ENCODE assay signal across 25 mouse cellular contexts in the genomic region with DNA sequence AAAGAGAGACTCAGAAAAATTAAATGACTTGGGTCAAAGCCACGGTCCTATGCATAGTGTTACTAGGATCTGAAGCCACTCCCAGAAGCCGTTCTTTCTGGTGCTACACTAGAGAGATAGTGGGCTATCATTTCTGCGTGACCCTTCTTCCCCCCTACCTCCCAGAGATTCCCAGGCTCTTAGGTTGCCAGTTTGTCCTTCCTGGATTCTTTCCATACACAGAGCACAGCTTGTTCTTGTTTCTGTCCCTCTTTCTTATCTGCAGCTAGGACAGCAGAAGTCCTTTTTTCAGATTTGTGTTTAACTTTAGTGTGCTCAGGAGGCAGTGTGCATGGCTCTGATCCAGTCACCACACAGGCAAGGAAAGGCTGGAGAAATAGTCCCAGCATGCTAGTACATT. TPM values are rescaled to one million over a fixed set of nuclear protein-coding genes. Genes with fewer than 3 reads are reported as not detected.
A peak's percentile ranks its signal among the peaks of the same experiment; 100 is the strongest.
DNase-seq lines count a peak whose midpoint lies in the region; ATAC-seq and TF ChIP-seq lines count a peak whose summit lies in the region.
"Had no signal": no experiment of that assay in that cellular context is flagged by ENCODE, and none has a peak within 500 bp of the region (broad histone marks: within the 10 kb centered on the region; RNA-seq: fewer than 3 reads in every experiment).

No protein-coding gene starts in this region.

- no peak for DNase-seq in frontal cortex, postnatal 25 days (ENCODE audit: low spot score in 2 of 2)
- peak; percentile 13 to 22 for DNase-seq in heart, adult 9 months (ENCODE audit: low spot score in 2 of 2)
- DNase-seq in heart, postnatal 14 days = no peak
- peak; percentile 19 for DNase-seq in lung, embryonic 14.5 days
- no peak for DNase-seq in lung, postnatal 0 days (ENCODE audit: low spot score)
- peak; percentile 16 for DNase-seq in urinary bladder, postnatal 14 days (ENCODE audit: low spot score)
- no peak for DNase-seq in urinary bladder, adult 2 months (ENCODE audit: low spot score)
- DNase-seq: adrenal gland, postnatal 10 days; cerebellum, adult 11 months; cerebellum, adult 8-10 months; embryo, embryonic 11 days; gastrocnemius, adult 2 months; gastrocnemius, postnatal 36 days; kidney, adult 18-20 months had no signal

- no peak overlapping the region for H3K9ac ChIP-seq in lung, embryonic 14.5 days
- no peak overlapping the region for H3K9ac ChIP-seq in lung, postnatal 0 days (replicated peaks; ENCODE audit: low read depth)
- H3K9ac ChIP-seq: embryonic facial prominence, embryonic 15.5 days; intestine, embryonic 15.5 days had no signal

- no peak for TF ChIP-seq EP300 in lung, postnatal 0 days (IDR thresholded peaks at IDR 0.05)

- ATAC-seq in frontal cortex, adult (ENCODE audit: low TSS enrichment) = peak; percentile 81
- ATAC-seq in lung, embryonic 14.5 days (ENCODE audit: insufficient read depth) = peak; percentile 63; the same call in 1 of the 2 replicates
- ATAC-seq in lung, postnatal 0 days = no peak
- ATAC-seq: forebrain, embryonic 16.5 days; intestine, embryonic 15.5 days had no signal

- H3K9me3 ChIP-seq in lung, embryonic 14.5 days (ENCODE audit: low read depth, low read length) = no peaks in the 10 kb centered on the region
- no peaks in the 10 kb centered on the region for H3K9me3 ChIP-seq in lung, postnatal 0 days (ENCODE audit: low read length)
- H3K9me3 ChIP-seq: embryonic facial prominence, embryonic 15.5 days; forebrain, embryonic 10.5 days; hindbrain, embryonic 10.5 days; intestine, embryonic 15.5 days had no signal

- TF ChIP-seq CTCF in lung, embryonic 14.5 days (IDR thresholded peaks at IDR 0.05; ENCODE audit: low read depth) = no peak
- no peak for TF ChIP-seq CTCF in lung, postnatal 0 days (IDR thresholded peaks at IDR 0.05)

- H3K27me3 ChIP-seq in lung, embryonic 14.5 days (ENCODE audit: insufficient read depth, low read length) = no peaks in the 10 kb centered on the region
- no peaks in the 10 kb centered on the region for H3K27me3 ChIP-seq in lung, postnatal 0 days (replicated peaks; ENCODE audit: insufficient read depth, low read length)
- H3K27me3 ChIP-seq: embryonic facial prominence, embryonic 15.5 days; intestine, embryonic 15.5 days had no signal

- H3K36me3 ChIP-seq in lung, embryonic 14.5 days (ENCODE audit: insufficient read depth) = no peaks in the 10 kb centered on the region
- H3K36me3 ChIP-seq in lung, postnatal 0 days (ENCODE audit: insufficient read depth, low read length) = no peaks in the 10 kb centered on the region
- H3K36me3 ChIP-seq: embryonic facial prominence, embryonic 15.5 days; forebrain, embryonic 10.5 days; hindbrain, embryonic 10.5 days; intestine, embryonic 15.5 days had no signal

- no peak overlapping the region for H3K4me2 ChIP-seq in lung, embryonic 14.5 days
- H3K4me2 ChIP-seq in lung, postnatal 0 days (replicated peaks; ENCODE audit: low read depth, low read length) = no peak overlapping the region
- H3K4me2 ChIP-seq: embryonic facial prominence, embryonic 15.5 days; hindbrain, embryonic 14.5 days; intestine, embryonic 15.5 days had no signal

- H3K27ac ChIP-seq in lung, embryonic 14.5 days (ENCODE audit: low read depth) = no peak overlapping the region
- H3K27ac ChIP-seq in lung, postnatal 0 days (ENCODE audit: low read length) = no peak overlapping the region
- H3K27ac ChIP-seq: embryonic facial prominence, embryonic 15.5 days; gastrocnemius, adult 2 months; heart, adult 2 months; hindbrain, embryonic 10.5 days; hindbrain, embryonic 14.5 days; intestine, embryonic 15.5 days had no signal

- H3K4me3 ChIP-seq in lung, embryonic 14.5 days (ENCODE audit: low read depth, low read length) = no peak overlapping the region
- H3K4me3 ChIP-seq in lung, postnatal 0 days (ENCODE audit: low read depth, low read length) = no peak overlapping the region
- H3K4me3 ChIP-seq: embryonic facial prominence, embryonic 15.5 days; erythroblast, embryonic 14.5 days; forebrain, embryonic 10.5 days; gastrocnemius, adult 2 months; heart, adult 2 months; hindbrain, embryonic 10.5 days; intestine, embryonic 15.5 days had no signal

- intact Hi-C loops in heart, postnatal 14 days (cut with DNase I) = no loop called here

- WGBS in lung, embryonic 14.5 days = 43% methylated on average over 3 of the region's 3 CpGs
- WGBS in lung, postnatal 0 days = 50% methylated on average over 3 of the region's 3 CpGs

- no peaks in the 10 kb centered on the region for H3K4me1 ChIP-seq in lung, embryonic 14.5 days (ENCODE audit: insufficient read depth)
- H3K4me1 ChIP-seq in lung, postnatal 0 days (ENCODE audit: insufficient read depth, low read depth, low read length) = no peaks in the 10 kb centered on the region
- H3K4me1 ChIP-seq: embryonic facial prominence, embryonic 15.5 days had no signal

RNA-seq across cellular contexts. Expression of a gene that starts 52.1 kb away (rescaled TPM):
- 1 to 10 TPM; 4.4 to 5.2 TPM for total RNA-seq in heart, postnatal 14 days (2021)
- 0.39 and 0.50 TPM in 2 replicates for polyA plus RNA-seq in lung, embryonic 14.5 days (2014; fragmentation: Nextera tagmentation; extraction: Ambion mirVana)
- 0.13 TPM in 2 replicates for polyA plus RNA-seq in lung, postnatal 0 days (2015; fragmentation: Nextera tagmentation; extraction: Ambion mirVana)
- polyA plus RNA-seq in urinary bladder, adult 2 months (2012; rRNA removed) = 10.4 and 17.5 TPM in 2 replicates
- total RNA-seq: common myeloid progenitor, adult 5-6 weeks; MEL had no signal
- polyA plus RNA-seq: erythroblast, embryonic 14.5 days had no signal

Comparison
In these comparisons a context has a peak if more than half of its experiments do, and no peak if none do; other contexts are left out.
1. DNase-seq: peak in heart, adult 9 months (2 of 2), lung, embryonic 14.5 days (single experiment) and urinary bladder, postnatal 14 days (single experiment); none in frontal cortex, postnatal 25 days (0 of 2), heart, postnatal 14 days (0 of 2), lung, postnatal 0 days (single experiment) and urinary bladder, adult 2 months (single experiment).